Mouse (Mus musculus) neural tube, embryonic 15.5 days (tissue): ENCODE results near the gene Omt2b. TPM values are rescaled to one million over a fixed set of nuclear protein-coding genes. Genes with fewer than 3 reads are reported as not detected.
"Not testable (repeated sequence)": the region's sequence is repeated elsewhere in the genome, so short reads cannot be mapped to it uniquely, and the experiment has no call there.

Source experiments
- ATAC-seq: fragments of 200-750 bp; cut with Nextera tagmentation; 2 replicates; pipeline ENCODE4 v1.8.0; 2017; ENCODE audit warnings: mild to moderate bottlenecking, moderate TSS enrichment, moderate library complexity; ENCODE audit not compliant: low FRiP score
- H3K27ac ChIP-seq: fragments of 300-500 bp; sonication (generic); replicated peaks from 2 replicates; pipeline ENCODE4 v1.5.1; 2015; ENCODE audit warnings: mild to moderate bottlenecking, inconsistent platforms
- H3K27me3 ChIP-seq: fragments of 300-500 bp; sonication (generic); replicated peaks from 2 replicates; pipeline ENCODE4 v1.6.1; 2015; ENCODE audit warnings: inconsistent platforms
- H3K36me3 ChIP-seq: fragments of 300-500 bp; sonication (generic); 2 replicates; pipeline ENCODE4 v1.6.1; 2015; ENCODE audit warnings: inconsistent platforms
- H3K4me1 ChIP-seq: fragments of 300-500 bp; sonication (generic); 2 replicates; pipeline ENCODE4 v1.6.1; 2015; ENCODE audit warnings: inconsistent platforms
- H3K4me2 ChIP-seq: fragments of 300-500 bp; sonication (generic); 2 replicates; pipeline ENCODE4 v1.6.1; 2015; ENCODE audit warnings: inconsistent platforms, mild to moderate bottlenecking, moderate library complexity
- H3K4me3 ChIP-seq: fragments of 300-500 bp; sonication (generic); replicated peaks from 2 replicates; pipeline ENCODE4 v1.5.1; 2015; ENCODE audit warnings: mild to moderate bottlenecking, inconsistent platforms
- H3K9ac ChIP-seq: fragments of 300-500 bp; sonication (generic); replicated peaks from 2 replicates; pipeline ENCODE4 v1.6.1; 2015; ENCODE audit warnings: mild to moderate bottlenecking, inconsistent platforms
- H3K9me3 ChIP-seq: fragments of 300-500 bp; sonication (generic); replicated peaks from 2 replicates; pipeline ENCODE4 v1.6.1; 2016; ENCODE audit warnings: inconsistent platforms
- WGBS: fragments of 180-500 bp; shearing (Covaris S2); methylation state at CpG from one replicate; pipeline ENCODE4 v1.1.7; 2015; ENCODE audit warnings: mixed read lengths; 5-methylcytosine and 5-hydroxymethylcytosine counted together
- polyA plus RNA-seq: library from polyadenylated mRNA; unstranded; fragments of >200 nt; fragmentation: Nextera tagmentation; extraction: Ambion mirVana; gene quantifications from 2 replicates; pipeline ENCODE4 v1.2.1, GENCODE M21; 2015

Omt2b gene
- not detected in 2 replicates for polyA plus RNA-seq

GRCm38 (mm10) chr9:78327289-78327688, at the start of gene Omt2b:
Gene Omt2b (plus strand): TSS chr9:78327589.
- 100% methylated on average over 1 of the region's 1 CpGs for WGBS
- H3K4me2 ChIP-seq, H3K4me1 ChIP-seq, H3K9me3 ChIP-seq, H3K27me3 ChIP-seq, H3K4me3 ChIP-seq, H3K27ac ChIP-seq, ATAC-seq, H3K9ac ChIP-seq, H3K36me3 ChIP-seq: not testable (repeated sequence)

- not testable (repeated sequence) for H3K4me3 ChIP-seq, H3K27ac ChIP-seq, ATAC-seq, H3K4me1 ChIP-seq, H3K9ac ChIP-seq, H3K4me2 ChIP-seq, H3K36me3 ChIP-seq, H3K9me3 ChIP-seq, H3K27me3 ChIP-seq
- 80% methylated on average over 4 of the region's 4 CpGs for WGBS
Measured at GRCm38 (mm10) chr9:78282002-78282711, 45.2 kb upstream of the Omt2b start.

GRCm38 (mm10) chr9:78289063-78289462, 38.3 kb upstream of the Omt2b start:
- 71% methylated on average over 1 of the region's 1 CpGs for WGBS
- H3K9me3 ChIP-seq, H3K27ac ChIP-seq, H3K27me3 ChIP-seq, H3K4me1 ChIP-seq, ATAC-seq, H3K36me3 ChIP-seq, H3K4me2 ChIP-seq, H3K9ac ChIP-seq, H3K4me3 ChIP-seq: not testable (repeated sequence)

- 86% methylated on average over 3 of the region's 3 CpGs for WGBS
- not testable (repeated sequence) for H3K9me3 ChIP-seq, H3K9ac ChIP-seq, H3K4me3 ChIP-seq, H3K4me2 ChIP-seq, H3K27me3 ChIP-seq, H3K4me1 ChIP-seq, ATAC-seq, H3K36me3 ChIP-seq, H3K27ac ChIP-seq
Measured at GRCm38 (mm10) chr9:78289723-78290122, 37.7 kb upstream of the Omt2b start, which contains the start of gene Gm10639. Gene Gm10639 (plus strand): TSS chr9:78289923.

GRCm38 (mm10) chr9:78292462-78292861, 34.9 kb upstream of the Omt2b start:
- not testable (repeated sequence) for H3K27ac ChIP-seq, H3K9me3 ChIP-seq, H3K4me2 ChIP-seq, H3K4me3 ChIP-seq, H3K9ac ChIP-seq, ATAC-seq, H3K36me3 ChIP-seq, H3K4me1 ChIP-seq, H3K27me3 ChIP-seq
- 90% methylated on average over 8 of the region's 8 CpGs for WGBS

GRCm38 (mm10) chr9:78293683-78294082, 33.7 kb upstream of the Omt2b start:
- not testable (repeated sequence) for H3K36me3 ChIP-seq, H3K4me3 ChIP-seq, H3K4me1 ChIP-seq, H3K9me3 ChIP-seq, ATAC-seq, H3K9ac ChIP-seq, H3K4me2 ChIP-seq, H3K27me3 ChIP-seq, H3K27ac ChIP-seq
- WGBS: 89% methylated on average over 1 of the region's 1 CpGs

- H3K9me3 ChIP-seq, H3K27me3 ChIP-seq, H3K4me3 ChIP-seq, H3K9ac ChIP-seq, H3K36me3 ChIP-seq, ATAC-seq, H3K4me2 ChIP-seq, H3K27ac ChIP-seq, H3K4me1 ChIP-seq: not testable (repeated sequence)
- 85% methylated on average over 7 of the region's 7 CpGs for WGBS
Measured at GRCm38 (mm10) chr9:78294781-78295180, 32.6 kb upstream of the Omt2b start.

GRCm38 (mm10) chr9:78296089-78296488, 31.3 kb upstream of the Omt2b start:
- H3K27me3 ChIP-seq, ATAC-seq, H3K9ac ChIP-seq, H3K4me1 ChIP-seq, H3K4me3 ChIP-seq, H3K27ac ChIP-seq, H3K4me2 ChIP-seq, H3K36me3 ChIP-seq, H3K9me3 ChIP-seq: not testable (repeated sequence)
- 16% methylated on average over 6 of the region's 6 CpGs for WGBS

- Histone ChIP-seq H3K4me3 (no peak overlapping the region), H3K4me1 (no peaks in the 10 kb centered on the region), H3K9me3 (no peaks in the 10 kb centered on the region), H3K36me3 (no peaks in the 10 kb centered on the region), H3K27ac (no peak overlapping the region), H3K27me3 (no peaks in the 10 kb centered on the region), H3K9ac (no peak overlapping the region), H3K4me2 (no peak overlapping the region)
- 92% methylated on average over 1 of the region's 1 CpGs for WGBS
- no peak for ATAC-seq
Measured at GRCm38 (mm10) chr9:78298232-78298631, 29.2 kb upstream of the Omt2b start.

GRCm38 (mm10) chr9:78299143-78299542, 28.2 kb upstream of the Omt2b start:
- WGBS: 76% methylated on average over 1 of the region's 1 CpGs
- H3K36me3 ChIP-seq, H3K27ac ChIP-seq, H3K4me3 ChIP-seq, H3K9ac ChIP-seq, H3K4me2 ChIP-seq, H3K9me3 ChIP-seq, H3K4me1 ChIP-seq, H3K27me3 ChIP-seq, ATAC-seq: not testable (repeated sequence)

GRCm38 (mm10) chr9:78308122-78308521, 19.3 kb upstream of the Omt2b start:
- not testable (repeated sequence) for H3K9me3 ChIP-seq, H3K27ac ChIP-seq, ATAC-seq, H3K4me1 ChIP-seq, H3K27me3 ChIP-seq, H3K4me2 ChIP-seq, H3K36me3 ChIP-seq, H3K9ac ChIP-seq, H3K4me3 ChIP-seq
- 88% methylated on average over 3 of the region's 3 CpGs for WGBS

- Histone ChIP-seq H3K9ac (no peak within 1 kb of the TSS), H3K4me3 (no peak within 1 kb of the TSS), H3K4me2 (no peak within 1 kb of the TSS), H3K4me1 (no peaks in the 10 kb centered on the region), H3K9me3 (no peaks in the 10 kb centered on the region), H3K27ac (no peak within 1 kb of the TSS), H3K27me3 (no peaks in the 10 kb centered on the region), H3K36me3 (no peaks in the 10 kb centered on the region)
- no peak for ATAC-seq
- WGBS: 93% methylated on average over 2 of the region's 2 CpGs
Measured at GRCm38 (mm10) chr9:78314696-78315095, 12.7 kb upstream of the Omt2b start, which contains the start of gene Omt2a. Gene Omt2a (minus strand): TSS chr9:78314796.
